Mouse (Mus musculus) adrenal gland, postnatal 25 days (tissue): ENCODE results near the gene Sycp1. TPM values are rescaled to one million over a fixed set of nuclear protein-coding genes. Genes with fewer than 3 reads are reported as not detected.

Experiments
- total RNA-seq: library from RNA; stranded (reverse); gene quantifications from 2 replicates; pipeline ENCODE4 v1.2.3, GENCODE M21; 2021

Gene Sycp1
- total RNA-seq, 1 experiment from 2014 or later: not detected

Other genes with a start within 250 kb of the Sycp1 start
- gene Tspan2, start 201.6 kb downstream of the Sycp1 start, total RNA-seq: 3.9 and 7.1 TPM in 2 replicates
- gene Tshb, start 153.4 kb downstream of the Sycp1 start, total RNA-seq: not detected in 2 replicates
- not detected in 2 replicates for gene Nr1h5, start 28.0 kb upstream of the Sycp1 start, total RNA-seq
- 66.1 and 80.1 TPM in 2 replicates for gene Sike1, start 59.6 kb upstream of the Sycp1 start, total RNA-seq
- 371 and 419 TPM in 2 replicates for gene Csde1, start 84.3 kb upstream of the Sycp1 start, total RNA-seq
- gene Nras, start 122.2 kb upstream of the Sycp1 start, total RNA-seq: 35.6 and 60.0 TPM in 2 replicates
- gene Ampd1, start 137.9 kb upstream of the Sycp1 start, total RNA-seq: not detected in 2 replicates
- 1.4 and 1.5 TPM in 2 replicates for gene Dennd2c, start 166.5 kb upstream of the Sycp1 start, total RNA-seq
- 37.7 and 60.3 TPM in 2 replicates for gene Bcas2, start 235.6 kb upstream of the Sycp1 start, total RNA-seq